8 mouse cellular contexts compared by ENCODE assay signal in the genomic region with DNA sequence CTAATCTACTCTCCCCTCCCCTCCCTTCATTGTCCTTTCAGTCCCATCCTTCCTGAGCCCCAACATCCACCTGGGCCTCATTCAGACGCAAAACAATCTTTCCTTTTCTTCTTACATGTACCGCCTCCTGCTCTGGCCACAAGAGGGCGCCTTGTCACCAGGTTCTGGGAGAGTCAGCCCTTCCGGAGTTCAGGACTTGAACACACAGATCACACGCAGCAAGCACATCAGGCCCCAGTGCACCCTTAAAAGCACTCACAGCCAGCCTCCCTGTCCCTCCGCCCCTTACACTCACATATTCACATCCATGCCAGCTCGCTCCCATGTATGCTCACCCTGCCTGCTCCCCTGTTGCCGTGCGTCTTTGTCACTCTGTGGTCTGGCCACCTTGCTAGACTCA. TPM values are rescaled to one million over a fixed set of nuclear protein-coding genes. Genes with fewer than 3 reads are reported as not detected.
DNase-seq lines count a peak whose midpoint lies in the region; ATAC-seq lines count a peak whose summit lies in the region.

No protein-coding gene starts in this region.

- H3K4me3 ChIP-seq in embryonic facial prominence, embryonic 13.5 days = no peak overlapping the region
- no peak overlapping the region for H3K4me3 ChIP-seq in limb, embryonic 12.5 days (replicated peaks)
- H3K4me3 ChIP-seq in midbrain, embryonic 14.5 days (replicated peaks; ENCODE audit: low read depth, low read length) = no peak overlapping the region

- H3K9me3 ChIP-seq in embryonic facial prominence, embryonic 13.5 days = no peaks in the 10 kb centered on the region
- H3K9me3 ChIP-seq in limb, embryonic 12.5 days = no peaks in the 10 kb centered on the region
- no peaks in the 10 kb centered on the region for H3K9me3 ChIP-seq in midbrain, embryonic 14.5 days (ENCODE audit: control insufficient read depth, low read length)

- ATAC-seq in embryonic facial prominence, embryonic 13.5 days (ENCODE audit: insufficient number of reproducible peaks, insufficient read depth, low FRiP score, low TSS enrichment, low read depth) = no peak; the same call in 1 of the 2 replicates
- no peak for ATAC-seq in limb, embryonic 12.5 days (ENCODE audit: insufficient number of reproducible peaks, insufficient read depth, low FRiP score, low TSS enrichment, low read depth)
- ATAC-seq in midbrain, embryonic 14.5 days (ENCODE audit: low FRiP score, low TSS enrichment) = peak; percentile 65

- no peak overlapping the region for H3K27ac ChIP-seq in embryonic facial prominence, embryonic 13.5 days
- peak overlapping the region; percentile 57 for H3K27ac ChIP-seq in limb, embryonic 12.5 days
- no peak overlapping the region for H3K27ac ChIP-seq in midbrain, embryonic 14.5 days (replicated peaks; ENCODE audit: low read depth, low read length)

- H3K9ac ChIP-seq in embryonic facial prominence, embryonic 13.5 days = peak overlapping the region; percentile 40; the same call in 1 of the 2 replicates
- H3K9ac ChIP-seq in limb, embryonic 12.5 days (replicated peaks) = no peak overlapping the region
- H3K9ac ChIP-seq in midbrain, embryonic 14.5 days (replicated peaks; ENCODE audit: low read length) = no peak overlapping the region

- WGBS in embryonic facial prominence, embryonic 13.5 days = 19% methylated on average over 9 of the region's 9 CpGs
- 21% methylated on average over 9 of the region's 9 CpGs for WGBS in limb, embryonic 12.5 days
- WGBS in midbrain, embryonic 14.5 days = 16% methylated on average over 9 of the region's 9 CpGs

- 0 out of 2 replicates have a peak overlapping the region, but pooled peaks have one; percentile 16 for H3K4me2 ChIP-seq in embryonic facial prominence, embryonic 13.5 days
- no peak overlapping the region for H3K4me2 ChIP-seq in limb, embryonic 12.5 days
- H3K4me2 ChIP-seq in midbrain, embryonic 14.5 days (ENCODE audit: low read length) = no peak overlapping the region

- no peaks in the 10 kb centered on the region for H3K36me3 ChIP-seq in embryonic facial prominence, embryonic 13.5 days
- H3K36me3 ChIP-seq in limb, embryonic 12.5 days = no peaks in the 10 kb centered on the region
- no peaks in the 10 kb centered on the region for H3K36me3 ChIP-seq in midbrain, embryonic 14.5 days (ENCODE audit: control insufficient read depth, insufficient read depth, low read length)

- H3K27me3 ChIP-seq in embryonic facial prominence, embryonic 13.5 days = no peaks in the 10 kb centered on the region
- H3K27me3 ChIP-seq in limb, embryonic 12.5 days = no peaks in the 10 kb centered on the region
- H3K27me3 ChIP-seq in midbrain, embryonic 14.5 days (ENCODE audit: control insufficient read depth, insufficient read depth, low read length) = no peaks in the 10 kb centered on the region

- peak; percentile 95 for DNase-seq in 416B (ENCODE audit: low read depth)
- DNase-seq in adrenal gland, postnatal 4 days (ENCODE audit: low spot score in 2 of 2) = peak; percentile 63 to 82
- peak; percentile 88 for DNase-seq in heart, adult 8-10 months (ENCODE audit: low spot score)
- peak; percentile 83 to 92 for DNase-seq in kidney, adult 8-10 months
- peak; percentile 95 for DNase-seq in midbrain, embryonic 14.5 days
- peak; percentile 78 for DNase-seq in spleen, adult 12 weeks (ENCODE audit: low spot score)

- H3K4me1 ChIP-seq in embryonic facial prominence, embryonic 13.5 days = peaks cover 45% of the 10 kb centered on the region
- H3K4me1 ChIP-seq in limb, embryonic 12.5 days (replicated peaks) = peaks cover 49% of the 10 kb centered on the region
- H3K4me1 ChIP-seq in midbrain, embryonic 14.5 days (ENCODE audit: control insufficient read depth, insufficient read depth, low read length) = no peaks in the 10 kb centered on the region; the same call in 1 of the 2 replicates

RNA-seq across cellular contexts. Expression of gene Lhpp, which starts 45.6 kb away (rescaled TPM):
- total RNA-seq in adrenal gland, postnatal 4 days (2021) = 10 to 100 TPM; 18.7 to 18.9 TPM
- 17.5 and 19.9 TPM in 2 replicates for polyA plus RNA-seq in embryonic facial prominence, embryonic 13.5 days (2015; fragmentation: Nextera tagmentation; extraction: Ambion mirVana)
- 10 to 100 TPM; 14.4 to 18.0 (median 16.6) TPM for total RNA-seq in heart, adult 8-10 months (2022)
- polyA plus RNA-seq in limb, embryonic 12.5 days (2016; fragmentation: Nextera tagmentation; extraction: Ambion mirVana) = 16.8 and 22.5 TPM in 2 replicates
- polyA plus RNA-seq in midbrain, embryonic 14.5 days (2014; fragmentation: Nextera tagmentation; extraction: Ambion mirVana) = 35.9 and 41.1 TPM in 2 replicates

RNA-seq across cellular contexts. Expression of gene Nkx1-2, which starts 56.6 kb away (rescaled TPM):
- not detected for total RNA-seq in adrenal gland, postnatal 4 days (2021)
- not detected in 2 replicates for polyA plus RNA-seq in embryonic facial prominence, embryonic 13.5 days (2015; fragmentation: Nextera tagmentation; extraction: Ambion mirVana)
- total RNA-seq in heart, adult 8-10 months (2022) = not detected
- 0.10 TPM in 1 of 2 replicates, not detected in the other for polyA plus RNA-seq in limb, embryonic 12.5 days (2016; fragmentation: Nextera tagmentation; extraction: Ambion mirVana)
- 0.74 and 0.82 TPM in 2 replicates for polyA plus RNA-seq in midbrain, embryonic 14.5 days (2014; fragmentation: Nextera tagmentation; extraction: Ambion mirVana)
